Mouse (Mus musculus): Measurements from ENCODE around the gene Gdf15. TPM values are rescaled to one million over a fixed set of nuclear protein-coding genes. Genes with fewer than 3 reads are reported as not detected.

Gene Gdf15
- 0.32 and 0.54 TPM in 2 replicates for polyA plus RNA-seq (2012; rRNA removed)

GRCm38 (mm10) chr8:70632346-70632892, at the start of gene Gdf15:
Gene Gdf15, minus strand, starts transcription at chr8:70632456.

GRCm38 (mm10) chr8:70673079-70673856, 41.0 kb upstream of the Gdf15 start, which contains the start of gene Lsm4:
Gene Lsm4, plus strand, starts transcription at chr8:70673248.

DNA sequence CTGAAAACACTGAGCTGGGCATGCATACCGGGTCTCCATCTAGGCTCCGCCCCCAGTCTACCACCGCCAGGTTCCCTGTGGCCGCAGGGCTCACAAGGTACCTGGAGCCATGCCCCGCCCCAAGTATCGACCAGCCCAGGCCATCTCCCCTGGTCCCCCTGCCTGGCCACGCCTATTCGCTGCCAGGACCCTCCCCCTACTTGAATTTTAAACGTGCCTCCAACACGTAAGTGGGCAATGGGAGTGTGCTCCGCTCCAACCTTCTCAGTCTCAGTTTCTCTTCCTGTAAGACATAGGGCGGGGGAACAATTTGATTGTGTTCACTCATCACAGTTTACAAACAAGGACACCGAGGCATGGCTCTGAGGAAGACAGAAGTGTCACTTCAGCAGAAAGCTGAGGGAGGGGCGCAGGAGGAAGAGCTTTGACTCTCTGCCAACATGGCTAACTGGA, 28.0 kb upstream of the Gdf15 start, which contains the start of gene Pgpep1:
Gene Pgpep1, minus strand, starts transcription at position 116 of the 453 bp plus-strand sequence.

GRCm38 (mm10) chr8:70615894-70616293, 16.4 kb downstream of the Gdf15 start, which contains the start of gene Lrrc25:
Gene Lrrc25, plus strand, starts transcription at chr8:70616155.

GRCm38 (mm10) chr8:70608749-70609367, 23.4 kb downstream of the Gdf15 start, which contains the start of gene Ssbp4:
Gene Ssbp4, minus strand, starts transcription at chr8:70608872.

DNA sequence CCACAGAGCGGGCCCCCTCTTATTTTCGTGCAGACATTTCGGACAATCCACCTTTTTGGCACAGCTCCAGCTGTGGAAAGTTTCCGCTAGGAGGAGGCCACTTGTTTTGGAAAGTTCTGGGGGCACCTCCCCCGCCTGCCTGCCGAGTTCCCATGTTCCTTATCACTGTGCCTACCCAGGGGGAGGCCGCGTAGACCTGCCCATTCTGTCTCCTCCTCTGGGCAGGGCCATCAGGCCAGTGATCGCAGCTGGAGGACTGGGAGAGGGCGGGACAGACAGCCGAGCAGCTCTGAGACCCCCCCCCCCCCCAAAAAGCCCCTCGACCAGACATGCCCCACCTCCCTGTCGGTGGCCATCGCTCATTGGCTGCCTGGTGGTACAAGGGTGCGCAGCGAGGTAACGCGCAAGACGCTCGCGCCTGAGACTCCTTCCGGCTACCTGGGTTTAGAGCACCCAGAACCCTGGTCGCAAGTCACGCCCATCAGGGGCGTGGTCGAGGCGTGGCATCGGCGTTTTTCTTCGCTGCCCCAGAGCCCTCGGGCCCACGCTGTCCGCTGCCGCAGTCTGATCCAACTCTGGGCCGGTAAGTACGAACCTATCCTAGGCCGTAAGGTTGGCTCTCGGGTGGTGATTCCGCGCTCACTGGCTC, 38.2 kb downstream of the Gdf15 start, which contains the start of gene Isyna1:
Gene Isyna1, plus strand, starts transcription at position 413 of the 649 bp plus-strand sequence.

Other genes with a start within 250 kb of the Gdf15 start
- 17.0 and 25.5 TPM in 2 replicates for gene Crtc1, start 192.9 kb downstream of the Gdf15 start, polyA plus RNA-seq (2012; rRNA removed)
- gene Klhl26, start 155.5 kb downstream of the Gdf15 start, polyA plus RNA-seq (2012; rRNA removed) = 21.7 and 29.7 TPM in 2 replicates
- gene Tmem59l, start 145.1 kb downstream of the Gdf15 start, polyA plus RNA-seq (2012; rRNA removed) = 6.5 and 11.6 TPM in 2 replicates
- 1.8 and 19.1 TPM in 2 replicates for gene Crlf1, start 139.3 kb downstream of the Gdf15 start, polyA plus RNA-seq (2012; rRNA removed)
- gene Rex1bd, start 125.7 kb downstream of the Gdf15 start, polyA plus RNA-seq (2012; rRNA removed) = 128 and 152 TPM in 2 replicates
- gene Uba52, start 121.7 kb downstream of the Gdf15 start, polyA plus RNA-seq (2012; rRNA removed) = 1,236 and 2,029 TPM in 2 replicates
- gene Fkbp8, start 104.7 kb downstream of the Gdf15 start, polyA plus RNA-seq (2012; rRNA removed) = 333 and 368 TPM in 2 replicates
- gene Kxd1, start 104.5 kb downstream of the Gdf15 start, polyA plus RNA-seq (2012; rRNA removed) = 45.2 and 45.4 TPM in 2 replicates
- gene Ell, start 93.0 kb downstream of the Gdf15 start, polyA plus RNA-seq (2012; rRNA removed) = 18.0 and 24.2 TPM in 2 replicates
- 87.0 and 171 TPM in 2 replicates for gene Isyna1, start 38.1 kb downstream of the Gdf15 start, polyA plus RNA-seq (2012; rRNA removed)
- 81.3 and 117 TPM in 2 replicates for gene Ssbp4, start 23.6 kb downstream of the Gdf15 start, polyA plus RNA-seq (2012; rRNA removed)
- gene Lrrc25, start 16.3 kb downstream of the Gdf15 start, polyA plus RNA-seq (2012; rRNA removed) = 0.88 and 1.00 TPM in 2 replicates
- gene Pgpep1, start 27.9 kb upstream of the Gdf15 start, polyA plus RNA-seq (2012; rRNA removed) = 61.8 and 88.1 TPM in 2 replicates
- 217 and 299 TPM in 2 replicates for gene Lsm4, start 40.8 kb upstream of the Gdf15 start, polyA plus RNA-seq (2012; rRNA removed)
- 179 and 228 TPM in 2 replicates for gene Jund, start 66.5 kb upstream of the Gdf15 start, polyA plus RNA-seq (2012; rRNA removed)
- gene Iqcn, start 71.0 kb upstream of the Gdf15 start, polyA plus RNA-seq (2012; rRNA removed) = 0.04 and 0.05 TPM in 2 replicates
- gene Gm3336, start 86.1 kb upstream of the Gdf15 start, polyA plus RNA-seq (2012; rRNA removed) = 0.06 TPM in 1 of 2 replicates, not detected in the other
- gene Pde4c, start 91.3 kb upstream of the Gdf15 start, polyA plus RNA-seq (2012; rRNA removed) = 0.82 and 0.89 TPM in 2 replicates
- 28.0 and 50.3 TPM in 2 replicates for gene Rab3a, start 122.2 kb upstream of the Gdf15 start, polyA plus RNA-seq (2012; rRNA removed)
- gene Mpv17l2, start 128.5 kb upstream of the Gdf15 start, polyA plus RNA-seq (2012; rRNA removed) = 18.0 and 20.3 TPM in 2 replicates
- 73.4 and 81.4 TPM in 2 replicates for gene Pik3r2, start 144.3 kb upstream of the Gdf15 start, polyA plus RNA-seq (2012; rRNA removed)
- 19.0 and 27.4 TPM in 2 replicates for gene Mast3, start 172.6 kb upstream of the Gdf15 start, polyA plus RNA-seq (2012; rRNA removed)
- gene Il12rb1, start 176.0 kb upstream of the Gdf15 start, polyA plus RNA-seq (2012; rRNA removed) = 0.06 and 0.08 TPM in 2 replicates
- gene Arrdc2, start 207.3 kb upstream of the Gdf15 start, polyA plus RNA-seq (2012; rRNA removed) = 20.3 and 21.5 TPM in 2 replicates
- 22.8 and 23.7 TPM in 2 replicates for gene Kcnn1, start 230.8 kb upstream of the Gdf15 start, polyA plus RNA-seq (2012; rRNA removed)
- gene Ccdc124, start 241.5 kb upstream of the Gdf15 start, polyA plus RNA-seq (2012; rRNA removed) = 99.7 and 174 TPM in 2 replicates

Measured in central nervous system, embryonic 11.5 days (tissue).